Mouse (Mus musculus) lung, embryonic 14.5 days (tissue): ENCODE data around the gene Bcr. TPM values are rescaled to one million over a fixed set of nuclear protein-coding genes. Genes with fewer than 3 reads are reported as not detected.
A peak's percentile ranks its signal among the peaks of the same experiment; 100 is the strongest.

ENCODE experiments used
- ATAC-seq: fragments of 200-750 bp; cut with Nextera tagmentation; 2 replicates; pipeline ENCODE4 v1.8.0; 2017; ENCODE audit warnings: mild to moderate bottlenecking, moderate TSS enrichment, moderate library complexity; ENCODE audit not compliant: insufficient read depth
- DNase-seq: peaks from one replicate; pipeline ENCODE4 v3.0.0-alpha.2; 2015
- H3K27ac ChIP-seq: fragments of 300-500 bp; sonication (generic); 2 replicates; pipeline ENCODE4 v1.5.1; 2014; ENCODE audit warnings: low read depth, mild to moderate bottlenecking, moderate library complexity
- H3K27me3 ChIP-seq: fragments of 300-500 bp; sonication (generic); 2 replicates; pipeline ENCODE4 v1.6.1; 2014; ENCODE audit warnings: low read length, control low read depth; ENCODE audit not compliant: insufficient read depth
- H3K36me3 ChIP-seq: fragments of 300-500 bp; sonication (generic); 2 replicates; pipeline ENCODE4 v1.6.1; 2014; ENCODE audit warnings: control low read depth; ENCODE audit not compliant: insufficient read depth
- H3K4me1 ChIP-seq: fragments of 300-500 bp; sonication (generic); 2 replicates; pipeline ENCODE4 v1.6.1; 2014; ENCODE audit warnings: antibody characterized with exemption, control low read depth; ENCODE audit not compliant: insufficient read depth
- H3K4me2 ChIP-seq: fragments of 300-500 bp; sonication (generic); 2 replicates; pipeline ENCODE4 v1.6.1; 2014; ENCODE audit warnings: mild to moderate bottlenecking
- H3K4me3 ChIP-seq: fragments of 300-500 bp; sonication (generic); 2 replicates; pipeline ENCODE4 v1.5.1; 2014; ENCODE audit warnings: low read depth, low read length
- H3K9ac ChIP-seq: fragments of 300-500 bp; sonication (generic); 2 replicates; pipeline ENCODE4 v1.6.1; 2014
- H3K9me3 ChIP-seq: fragments of 300-500 bp; sonication (generic); 2 replicates; pipeline ENCODE4 v1.6.1; 2016; ENCODE audit warnings: low read depth, low read length, control low read depth
- CTCF ChIP-seq: IDR thresholded peaks from 2 replicates; pipeline ENCODE4 v1.5.1; 2016; ENCODE audit warnings: antibody characterized with exemption, low read depth
- WGBS: fragments of 180-500 bp; shearing (Covaris S2); extraction: QIAGEN DNeasy Blood & Tissue Kit; methylation state at CpG from one replicate; pipeline ENCODE4 v1.1.7; 2014; 5-methylcytosine and 5-hydroxymethylcytosine counted together
- polyA plus RNA-seq: library from polyadenylated mRNA; unstranded; fragments of >200 nt; fragmentation: Nextera tagmentation; extraction: Ambion mirVana; gene quantifications from 2 replicates; pipeline ENCODE4 v1.2.1, GENCODE M21; 2014

Bcr gene
- polyA plus RNA-seq, 1 experiment from 2014 or later = 11.5 TPM

GRCm38 (mm10) chr10:75232612-75233155, 172.3 kb downstream of the Bcr start:
- H3K27ac ChIP-seq = no peak overlapping the region
- no peaks in the 10 kb centered on the region for H3K9me3 ChIP-seq
- H3K36me3 ChIP-seq = peaks cover 34% of the 10 kb centered on the region
- H3K9ac ChIP-seq = no peak overlapping the region
- H3K27me3 ChIP-seq = no peaks in the 10 kb centered on the region
- no peak overlapping the region for H3K4me3 ChIP-seq
- no peaks in the 10 kb centered on the region for H3K4me1 ChIP-seq
- DNase-seq (no peak), ATAC-seq (no peak)
- H3K4me2 ChIP-seq = no peak overlapping the region
- WGBS = 92% methylated on average over 4 of the region's 4 CpGs
- TF ChIP-seq CTCF = no peak

- WGBS = 56% methylated on average over 2 of the region's 2 CpGs
- peaks cover 38% of the 10 kb centered on the region for H3K36me3 ChIP-seq
- no peaks in the 10 kb centered on the region for H3K27me3 ChIP-seq
- H3K4me2 ChIP-seq = no peak overlapping the region
- H3K9ac ChIP-seq = no peak overlapping the region
- ATAC-seq (peak; percentile 68), DNase-seq (peak; percentile 58)
- TF ChIP-seq CTCF = no peak
- no peak overlapping the region for H3K27ac ChIP-seq
- no peaks in the 10 kb centered on the region for H3K9me3 ChIP-seq
- no peak overlapping the region for H3K4me3 ChIP-seq
- H3K4me1 ChIP-seq = no peaks in the 10 kb centered on the region
Measured at GRCm38 (mm10) chr10:75233489-75233888, 173.1 kb downstream of the Bcr start.

Other genes starting within 250 kb of the Bcr start
- gene Gnaz, start 93.4 kb upstream of the Bcr start, polyA plus RNA-seq = 2.9 and 3.2 TPM in 2 replicates
- gene Rsph14, start 28.0 kb upstream of the Bcr start, polyA plus RNA-seq = not detected in 2 replicates
- gene Rab36, start 23.5 kb upstream of the Bcr start, polyA plus RNA-seq = 12.8 and 14.8 TPM in 2 replicates
- gene Specc1l, start 151.5 kb downstream of the Bcr start, polyA plus RNA-seq = 32.6 and 34.6 TPM in 2 replicates